In genomic region chr8:91134659-91135058, GRCm38 (mm10) we compare ENCODE assay signal across 8 mouse cellular contexts.
DNase-seq lines count a peak whose midpoint lies in the region; ATAC-seq and TF ChIP-seq lines count a peak whose summit lies in the region.

No protein-coding gene starts in this region.

- H3K9me3 ChIP-seq in embryonic facial prominence, embryonic 13.5 days: no peaks in the 10 kb centered on the region
- no peaks in the 10 kb centered on the region for H3K9me3 ChIP-seq in intestine, embryonic 16.5 days (ENCODE audit: control insufficient read depth, low read length)
- no peaks in the 10 kb centered on the region for H3K9me3 ChIP-seq in midbrain, postnatal 0 days (ENCODE audit: low read length)

- peak overlapping the region; percentile 75; the same call in 1 of the 2 replicates for H3K9ac ChIP-seq in embryonic facial prominence, embryonic 13.5 days
- peak overlapping the region; percentile 64 for H3K9ac ChIP-seq in intestine, embryonic 16.5 days (ENCODE audit: low read depth, low read length)
- no peak overlapping the region for H3K9ac ChIP-seq in midbrain, postnatal 0 days (replicated peaks; ENCODE audit: low read length, poor library complexity, severe bottlenecking)

- H3K4me3 ChIP-seq in embryonic facial prominence, embryonic 13.5 days: peak overlapping the region; percentile 78
- peak overlapping the region; percentile 79; the same call in 1 of the 2 replicates for H3K4me3 ChIP-seq in intestine, embryonic 16.5 days (ENCODE audit: low read length)
- H3K4me3 ChIP-seq in midbrain, postnatal 0 days (ENCODE audit: low read depth, low read length): peak overlapping the region; percentile 75; the same call in 1 of the 2 replicates

- DNase-seq in kidney, adult 11 months: peak; percentile 36
- no peak for DNase-seq in kidney, adult 9 months
- no peak for DNase-seq in midbrain, postnatal 0 days (ENCODE audit: low spot score)
- DNase-seq in urinary bladder, postnatal 36 days (ENCODE audit: low spot score in 2 of 2): no peak
- DNase-seq in right cerebral cortex, postnatal 14 days: no peak
- DNase-seq in ovary, postnatal 36 days (ENCODE audit: low spot score): no peak

- H3K4me1 ChIP-seq in embryonic facial prominence, embryonic 13.5 days: peaks cover 11% of the 10 kb centered on the region
- peaks cover 7% of the 10 kb centered on the region for H3K4me1 ChIP-seq in intestine, embryonic 16.5 days (ENCODE audit: control insufficient read depth, insufficient read depth, low read length)
- peaks cover 7% of the 10 kb centered on the region; the same call in 1 of the 2 replicates for H3K4me1 ChIP-seq in midbrain, postnatal 0 days (ENCODE audit: insufficient read depth, low read length)

- 55% methylated on average over 12 of the region's 12 CpGs for WGBS in embryonic facial prominence, embryonic 13.5 days
- WGBS in intestine, embryonic 16.5 days: 48% methylated on average over 12 of the region's 12 CpGs
- 40% methylated on average over 12 of the region's 12 CpGs for WGBS in midbrain, postnatal 0 days

- no peak for TF ChIP-seq CTCF in midbrain, postnatal 0 days (IDR thresholded peaks at IDR 0.05)

- ATAC-seq in embryonic facial prominence, embryonic 13.5 days (ENCODE audit: insufficient number of reproducible peaks, insufficient read depth, low FRiP score, low TSS enrichment, low read depth): no peak
- ATAC-seq in intestine, embryonic 16.5 days: no peak
- no peak for ATAC-seq in midbrain, postnatal 0 days (ENCODE audit: low FRiP score)

- peak overlapping the region; percentile 78 for H3K27ac ChIP-seq in embryonic facial prominence, embryonic 13.5 days
- peak overlapping the region; percentile 51; the same call in 1 of the 2 replicates for H3K27ac ChIP-seq in intestine, embryonic 16.5 days (ENCODE audit: low read length)
- peak overlapping the region; percentile 85 for H3K27ac ChIP-seq in midbrain, postnatal 0 days (ENCODE audit: low read depth, low read length)

- H3K36me3 ChIP-seq in embryonic facial prominence, embryonic 13.5 days: peaks cover 5% of the 10 kb centered on the region; the same call in 1 of the 2 replicates
- H3K36me3 ChIP-seq in intestine, embryonic 16.5 days (ENCODE audit: control insufficient read depth, insufficient read depth, low read length): no peaks in the 10 kb centered on the region
- H3K36me3 ChIP-seq in midbrain, postnatal 0 days (ENCODE audit: insufficient read depth, low read length): peaks cover under 1% of the 10 kb centered on the region; the same call in 1 of the 2 replicates

- no peaks in the 10 kb centered on the region for H3K27me3 ChIP-seq in embryonic facial prominence, embryonic 13.5 days
- no peaks in the 10 kb centered on the region for H3K27me3 ChIP-seq in intestine, embryonic 16.5 days (replicated peaks; ENCODE audit: control insufficient read depth, insufficient read depth, low read length)
- no peaks in the 10 kb centered on the region for H3K27me3 ChIP-seq in midbrain, postnatal 0 days (ENCODE audit: insufficient read depth, low read length)

- H3K4me2 ChIP-seq in embryonic facial prominence, embryonic 13.5 days: peak overlapping the region; percentile 56
- H3K4me2 ChIP-seq in intestine, embryonic 16.5 days (ENCODE audit: low read depth, low read length): peak overlapping the region; percentile 48
- H3K4me2 ChIP-seq in midbrain, postnatal 0 days (ENCODE audit: low read depth, low read length, poor library complexity, severe bottlenecking): peak overlapping the region; percentile 49
